Mouse (Mus musculus) heart, embryonic 10.5 days (tissue): ENCODE measurements around the gene Dync2li1. TPM values are rescaled to one million over a fixed set of nuclear protein-coding genes. Genes with fewer than 3 reads are reported as not detected.

Experiments
- polyA plus RNA-seq: library from polyadenylated mRNA; unstranded; fragments of >200 nt; fragmentation: Nextera tagmentation; extraction: Ambion mirVana; gene quantifications from 2 replicates; pipeline ENCODE4 v1.2.1, GENCODE M21; 2016

Dync2li1 gene
- polyA plus RNA-seq, 1 experiment from 2014 or later: 17.2 TPM

Other genes with a start within 250 kb of the Dync2li1 start
- gene Thada, start 160.3 kb upstream of the Dync2li1 start, polyA plus RNA-seq: 8.2 and 9.2 TPM in 2 replicates
- gene Plekhh2, start 114.6 kb upstream of the Dync2li1 start, polyA plus RNA-seq: 3.6 and 3.9 TPM in 2 replicates
- 0.09 TPM in 1 of 2 replicates, not detected in the other for gene Abcg8, start 49.8 kb downstream of the Dync2li1 start, polyA plus RNA-seq
- gene Abcg5, start 56.5 kb downstream of the Dync2li1 start, polyA plus RNA-seq: 0.65 TPM in 2 replicates
- gene Lrpprc, start 164.3 kb downstream of the Dync2li1 start, polyA plus RNA-seq: 61.6 and 76.6 TPM in 2 replicates